Mouse (Mus musculus): Measurements from ENCODE around the gene Inpp5k.
A peak's percentile ranks its signal among the peaks of the same experiment; 100 is the strongest.

Gene Inpp5k

DNA sequence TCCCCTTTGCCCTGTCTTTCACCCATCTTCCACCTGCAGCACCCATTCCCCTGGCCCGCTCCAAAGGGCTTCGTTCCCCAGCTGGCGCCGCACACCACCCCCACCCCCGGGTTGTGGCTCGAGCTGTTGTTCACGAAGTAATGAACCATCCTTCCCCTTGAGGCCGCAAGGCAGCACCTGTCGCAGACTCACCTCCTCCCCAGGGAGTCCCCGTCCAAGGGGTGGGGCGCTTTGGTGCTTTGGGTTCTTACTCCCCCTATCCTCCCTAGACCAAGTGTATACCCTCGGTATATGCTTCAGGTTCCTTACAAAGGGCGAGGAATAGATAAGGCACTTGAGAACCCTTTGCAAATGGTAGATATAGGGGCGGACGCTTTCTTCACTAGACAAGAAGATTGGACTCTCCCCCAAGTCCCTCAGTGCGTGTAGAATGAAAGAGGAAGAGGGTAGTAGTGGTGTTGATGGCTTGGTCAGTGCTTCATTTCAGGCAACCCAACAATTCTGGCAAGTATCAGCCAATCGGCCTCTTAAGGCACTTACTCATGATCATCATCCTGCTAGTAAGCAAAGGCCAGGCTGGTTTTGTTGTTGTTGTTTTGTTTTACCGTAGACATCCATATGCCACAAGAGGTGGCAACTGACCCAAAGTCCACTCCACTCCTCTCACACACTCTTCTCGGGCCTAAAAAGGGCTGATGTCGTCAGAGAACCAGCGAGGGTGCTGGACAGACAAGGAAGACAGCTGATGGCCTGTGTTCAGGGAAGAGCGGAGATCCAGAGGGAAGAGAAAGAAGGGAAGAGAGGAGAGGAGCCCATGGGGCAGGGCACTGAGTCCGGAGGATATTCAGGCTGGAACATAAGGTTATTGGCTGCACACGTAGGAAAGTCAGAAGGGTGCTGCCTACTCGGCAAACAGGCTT is 23.9 kb downstream of the Inpp5k start:
- DNase-seq (ENCODE audit: low spot score in 2 of 2): peak; percentile 64 to 81

DNA sequence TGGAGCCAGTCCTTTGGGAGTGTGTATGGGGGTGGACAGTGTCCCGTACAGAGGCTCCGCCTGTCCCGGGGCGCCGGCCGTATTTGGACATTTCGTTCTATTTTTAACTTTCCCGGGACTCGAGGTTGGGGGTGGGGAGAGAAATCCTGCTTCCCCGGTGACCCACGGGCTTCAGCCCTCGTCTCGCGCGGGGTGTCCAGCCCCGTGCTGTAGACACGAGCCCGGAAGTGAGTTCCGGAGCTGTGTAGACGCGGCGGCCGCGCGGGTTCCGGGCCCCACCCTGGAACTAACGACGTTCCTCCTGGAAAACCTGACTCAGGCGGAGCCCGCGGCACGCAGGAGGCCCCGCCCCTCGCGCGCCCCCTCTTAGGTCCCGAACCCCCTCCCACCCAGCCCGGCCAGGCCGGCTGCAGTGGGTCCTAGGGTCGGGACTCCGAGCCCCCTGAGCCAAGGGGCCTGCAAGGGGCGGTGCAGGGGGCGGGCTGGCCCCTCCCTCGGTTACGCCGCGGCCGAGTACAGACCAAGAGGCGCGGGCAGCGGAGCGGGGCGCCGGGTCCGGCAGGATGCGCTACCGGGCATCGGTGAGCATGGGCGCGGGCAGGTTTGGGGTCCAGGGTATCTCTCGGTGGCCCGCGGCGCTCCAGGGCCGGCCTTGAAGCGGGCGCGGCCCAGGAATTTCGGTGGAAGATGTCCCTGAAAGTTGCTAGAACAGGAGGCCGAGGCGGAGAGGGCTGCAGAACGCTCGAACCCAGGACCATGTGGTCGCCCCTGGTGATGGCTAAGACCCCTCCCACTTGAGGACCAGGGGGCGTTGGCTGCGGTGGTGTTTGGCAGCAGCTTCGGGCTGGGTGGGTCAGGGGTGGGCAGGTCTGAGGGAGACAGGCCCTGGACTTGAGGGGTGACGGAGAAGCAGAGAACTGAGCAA is 25.1 kb downstream of the Inpp5k start:
- peak; percentile 61 to 65 for DNase-seq (ENCODE audit: low spot score in 2 of 2)

DNA sequence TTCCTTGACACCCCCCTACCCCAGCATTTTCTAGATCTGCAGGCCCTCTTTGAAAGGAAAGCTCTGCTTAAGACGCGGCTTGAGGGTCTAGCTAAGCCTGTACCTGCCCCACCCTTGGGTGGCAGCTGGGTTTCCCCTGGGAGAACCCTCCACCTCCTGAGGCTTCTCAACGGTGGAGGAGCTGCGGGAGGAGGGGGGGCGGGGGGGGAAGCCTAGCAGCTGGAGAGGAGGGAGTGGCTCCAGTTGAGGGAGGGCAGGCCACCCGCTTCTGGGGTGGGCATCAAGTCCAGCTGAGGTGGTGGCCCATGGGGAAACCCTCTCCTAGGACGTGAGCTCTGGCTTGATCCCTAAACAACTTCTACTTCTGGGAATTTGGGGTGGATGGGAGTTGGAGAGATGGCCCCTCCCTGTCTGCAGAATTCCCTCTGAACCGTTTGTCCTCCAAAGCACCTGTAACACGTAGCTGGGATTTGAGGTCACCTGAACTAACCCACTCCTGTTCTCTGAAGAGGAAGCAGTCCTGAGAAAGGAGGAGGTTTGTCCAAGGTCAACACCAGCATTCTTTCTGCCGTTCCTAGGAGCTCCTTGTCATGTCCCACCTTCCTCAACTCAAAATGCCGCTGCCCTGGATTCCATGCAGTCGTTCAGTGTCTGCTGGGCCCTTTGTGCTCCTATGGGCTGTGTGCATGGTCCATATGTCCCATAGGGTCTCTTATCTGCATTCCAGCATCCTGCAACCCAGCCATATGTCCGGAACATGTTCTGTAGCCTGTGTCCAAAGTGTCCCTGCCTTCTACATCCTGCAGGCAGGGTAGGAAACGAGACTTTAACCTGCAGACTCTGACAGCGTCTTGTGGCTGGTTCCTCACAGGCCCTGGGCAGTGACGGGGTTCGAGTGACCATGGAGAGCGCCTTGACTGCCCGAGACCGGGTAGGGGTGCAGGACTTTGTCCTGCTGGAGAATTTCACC is 26.1 kb downstream of the Inpp5k start:
- DNase-seq (ENCODE audit: low spot score in 2 of 2): no peak

DNA sequence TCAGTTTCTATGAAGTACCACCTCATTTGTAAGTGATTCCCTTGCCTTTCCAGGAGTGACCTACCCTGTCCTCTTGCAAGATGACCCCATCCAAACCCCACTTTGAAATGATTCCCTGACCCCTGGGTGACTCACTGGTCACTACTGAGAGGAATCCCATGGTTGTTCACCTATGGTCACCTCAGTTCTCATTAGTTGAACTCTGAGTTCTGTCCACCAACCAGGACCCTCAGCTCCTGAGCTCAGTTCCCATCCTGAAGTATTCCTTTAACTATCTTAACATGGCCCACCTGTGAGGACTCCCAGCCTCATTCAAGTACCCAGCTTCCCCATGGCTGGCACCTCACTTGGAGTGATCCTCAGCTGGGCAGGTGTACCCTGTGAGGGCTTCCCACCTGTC is 27.1 kb downstream of the Inpp5k start:
- no peak for DNase-seq (ENCODE audit: low spot score in 2 of 2)

DNA sequence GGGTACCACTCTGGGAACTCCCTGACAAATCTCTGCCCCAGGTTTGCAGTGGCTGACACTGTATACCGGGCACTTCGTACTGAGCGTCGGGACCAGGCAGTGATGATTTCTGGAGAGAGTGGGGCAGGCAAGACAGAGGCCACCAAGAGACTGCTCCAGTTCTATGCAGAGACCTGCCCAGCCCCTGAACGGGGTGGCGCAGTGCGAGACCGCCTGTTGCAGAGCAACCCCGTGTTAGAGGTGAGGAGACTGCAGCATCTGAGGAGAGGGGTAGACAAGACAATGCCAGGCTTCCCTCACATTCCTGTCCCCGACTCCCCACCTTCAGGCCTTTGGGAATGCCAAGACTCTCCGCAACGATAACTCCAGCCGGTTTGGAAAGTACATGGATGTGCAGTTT is 27.5 kb downstream of the Inpp5k start:
- DNase-seq (ENCODE audit: low spot score in 2 of 2): no peak

DNA sequence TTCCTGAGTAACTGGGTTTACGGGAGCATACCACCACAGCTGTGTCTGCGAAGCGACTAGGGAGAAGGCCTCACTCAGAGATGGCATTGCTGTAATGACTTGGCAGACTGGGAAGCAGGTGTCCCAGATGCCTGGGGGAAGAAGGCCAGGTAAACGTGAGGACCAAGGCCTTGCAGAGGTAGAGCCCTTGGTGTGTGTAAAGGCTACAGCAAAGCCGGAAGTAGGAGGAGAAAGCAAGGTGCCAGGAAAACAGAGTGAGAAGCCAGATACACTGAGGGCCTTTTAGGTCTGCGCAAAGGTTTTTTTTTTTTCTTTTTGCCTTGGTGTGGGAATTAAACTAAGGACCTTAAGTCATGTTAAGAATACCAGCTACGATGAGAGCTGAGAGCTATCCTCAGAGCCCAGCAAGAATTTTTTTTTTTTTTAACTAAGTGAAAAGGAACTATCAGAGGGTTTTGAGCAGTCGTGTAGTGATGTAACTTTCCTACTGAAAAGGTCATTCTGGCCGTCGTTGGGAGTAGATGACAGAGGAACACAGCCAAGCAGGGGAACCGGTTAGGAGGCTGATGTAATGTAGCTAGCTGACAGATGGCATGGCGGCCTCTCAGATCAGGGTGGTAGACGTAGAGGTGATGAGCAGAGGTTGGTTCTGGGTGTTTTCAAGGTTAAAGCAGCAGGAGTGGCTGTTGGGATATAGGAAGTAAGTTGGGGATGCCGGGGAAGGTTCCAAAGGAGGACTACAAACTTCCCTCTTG is 28.4 kb downstream of the Inpp5k start:
- no peak for DNase-seq (ENCODE audit: low spot score in 2 of 2)

DNA sequence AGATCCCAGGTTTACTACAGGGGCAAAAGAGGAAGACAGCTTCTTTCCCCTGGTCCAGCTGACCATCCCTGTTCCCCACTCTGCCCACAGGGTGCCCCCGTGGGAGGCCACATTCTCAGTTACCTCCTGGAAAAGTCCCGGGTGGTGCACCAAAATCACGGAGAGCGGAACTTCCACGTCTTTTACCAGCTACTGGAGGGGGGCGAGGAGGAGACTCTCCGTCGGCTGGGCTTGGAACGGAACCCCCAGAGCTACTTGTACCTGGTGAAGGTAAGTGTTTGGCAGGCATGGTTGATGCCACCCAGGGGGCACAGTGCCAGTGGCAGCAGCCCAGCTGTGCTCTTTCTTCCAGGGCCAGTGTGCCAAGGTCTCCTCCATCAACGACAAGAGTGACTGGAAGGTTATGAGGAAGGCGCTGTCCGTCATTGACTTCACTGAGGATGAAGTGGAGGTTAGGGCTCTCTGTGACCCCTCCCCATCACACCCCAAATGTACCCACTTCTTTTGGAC is 29.3 kb downstream of the Inpp5k start:
- no peak for DNase-seq (ENCODE audit: low spot score in 2 of 2)

DNA sequence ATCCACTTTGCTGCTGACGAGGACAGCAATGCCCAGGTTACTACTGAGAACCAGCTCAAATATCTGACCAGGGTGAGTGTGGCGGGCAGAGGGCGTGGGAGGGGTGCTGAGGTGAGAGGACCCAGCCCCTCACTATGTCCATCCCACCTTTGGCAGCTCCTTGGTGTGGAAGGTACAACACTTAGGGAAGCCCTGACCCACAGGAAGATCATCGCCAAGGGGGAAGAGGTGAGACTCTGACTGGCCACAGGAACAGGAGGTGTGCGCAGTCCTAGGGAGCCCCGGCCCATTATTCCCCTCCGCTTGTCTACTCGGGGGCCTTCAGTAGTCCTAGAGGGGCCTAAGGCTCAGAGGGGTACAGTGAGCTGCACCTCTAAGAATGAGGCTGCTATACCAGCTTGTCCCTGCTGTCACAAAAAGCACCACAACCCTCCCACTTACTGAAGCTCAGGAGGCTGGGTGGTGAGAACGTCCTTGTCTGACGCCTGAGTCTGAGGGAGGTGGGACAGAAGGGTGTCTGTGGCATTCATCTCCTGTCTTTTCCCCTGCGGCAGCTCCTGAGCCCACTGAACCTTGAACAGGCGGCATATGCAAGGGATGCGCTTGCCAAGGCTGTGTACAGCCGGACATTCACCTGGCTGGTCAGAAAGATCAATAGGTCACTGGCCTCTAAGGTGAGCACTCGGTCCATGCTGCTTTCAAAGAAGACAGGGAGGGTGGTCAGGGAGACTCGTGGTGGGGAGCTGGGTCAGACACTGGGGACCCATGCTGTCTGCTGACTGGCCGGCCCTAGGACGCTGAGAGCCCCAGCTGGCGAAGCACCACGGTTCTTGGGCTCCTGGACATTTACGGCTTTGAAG is 30.4 kb downstream of the Inpp5k start:
- DNase-seq (ENCODE audit: low spot score in 2 of 2): no peak

DNA sequence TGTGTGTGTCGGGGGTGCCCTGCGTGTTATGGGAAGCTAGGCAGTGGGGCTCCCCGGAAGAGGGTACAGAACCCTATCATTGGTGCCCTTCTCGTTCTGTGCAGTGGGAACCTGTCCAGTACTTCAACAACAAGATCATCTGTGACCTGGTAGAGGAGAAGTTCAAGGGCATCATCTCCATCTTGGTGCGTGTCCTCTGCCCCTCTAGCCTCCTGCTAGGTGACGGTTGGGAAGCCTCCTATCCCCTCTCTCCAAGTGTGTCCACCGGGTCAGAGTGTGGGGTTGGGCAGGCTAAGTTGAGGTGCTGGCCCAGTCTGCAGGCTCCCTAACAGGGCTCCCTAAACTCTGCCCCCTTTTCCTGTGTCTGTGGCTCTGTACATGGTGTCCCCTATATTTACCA is 31.3 kb downstream of the Inpp5k start:
- DNase-seq (ENCODE audit: low spot score in 2 of 2): no peak

DNA sequence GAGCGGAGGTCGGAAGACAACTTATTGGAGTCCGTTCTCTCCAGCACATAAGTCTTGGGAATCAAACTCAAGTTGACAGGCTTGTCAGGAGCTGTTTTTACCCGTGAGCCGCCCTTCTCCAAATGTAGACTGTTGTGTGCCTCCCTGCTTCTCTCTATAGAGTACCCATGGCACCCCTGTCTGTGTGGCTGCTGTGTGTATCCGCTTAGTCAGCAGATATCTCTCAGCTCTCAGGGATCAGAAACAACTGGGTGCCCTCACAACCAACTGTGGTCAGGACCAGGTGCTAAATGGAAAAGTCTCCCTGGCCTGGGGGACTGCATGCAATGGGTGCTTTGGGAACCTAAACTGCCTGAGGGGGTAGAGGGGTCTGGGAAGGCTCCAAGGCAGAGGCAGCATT is 35.5 kb downstream of the Inpp5k start:
- no peak for DNase-seq (ENCODE audit: low spot score in 2 of 2)

DNA sequence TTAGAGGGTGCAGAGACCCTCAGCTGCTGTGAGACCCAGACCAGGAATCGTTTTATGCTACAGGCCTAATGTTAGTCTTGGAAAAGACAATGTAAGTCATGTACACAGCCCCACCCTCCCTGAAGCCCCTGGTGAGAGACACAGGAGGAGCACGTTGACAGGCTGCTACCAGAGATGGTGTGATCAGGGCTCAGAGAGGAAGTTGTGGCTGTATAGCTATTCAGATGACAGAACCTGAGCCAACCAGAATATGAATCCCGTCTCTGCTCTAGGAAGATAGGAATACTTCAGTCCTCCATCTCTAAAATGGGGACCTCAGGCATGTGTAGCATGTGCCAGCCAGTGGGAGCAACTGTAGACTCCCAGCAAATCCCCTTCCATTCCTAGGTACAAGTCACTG is 37.8 kb downstream of the Inpp5k start:
- no peak for DNase-seq (ENCODE audit: low spot score in 2 of 2)

DNA sequence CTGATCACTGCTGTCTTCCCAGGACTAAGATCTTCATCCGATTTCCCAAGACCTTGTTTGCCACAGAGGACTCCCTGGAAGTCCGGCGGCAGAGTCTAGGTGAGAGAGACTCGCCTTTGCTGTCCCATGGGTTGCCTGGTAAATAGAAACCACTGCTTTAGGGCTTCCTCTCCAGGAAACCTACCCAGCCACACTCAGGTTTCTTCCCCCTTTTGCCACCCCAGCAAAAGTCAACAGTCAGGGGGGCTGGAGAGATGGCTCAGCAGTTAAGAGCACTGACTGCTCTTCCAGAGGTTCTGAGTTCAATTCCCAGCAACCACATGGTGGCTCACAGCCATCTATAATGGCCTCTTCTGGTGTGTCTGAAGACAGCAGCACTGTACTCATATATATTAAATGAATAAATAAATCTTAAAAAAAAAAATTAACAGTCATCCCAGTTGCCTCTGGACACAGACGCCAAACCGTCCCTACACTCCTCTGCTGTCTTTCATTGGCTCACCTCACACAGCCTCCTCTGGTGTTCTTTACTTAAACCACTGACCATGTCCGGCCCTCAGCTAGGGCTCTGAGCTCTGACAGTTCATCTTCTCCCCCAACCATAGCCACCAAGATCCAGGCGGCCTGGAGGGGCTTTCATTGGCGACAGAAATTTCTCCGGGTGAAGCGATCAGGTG is 38.5 kb downstream of the Inpp5k start:
- DNase-seq (ENCODE audit: low spot score in 2 of 2): no peak

DNA sequence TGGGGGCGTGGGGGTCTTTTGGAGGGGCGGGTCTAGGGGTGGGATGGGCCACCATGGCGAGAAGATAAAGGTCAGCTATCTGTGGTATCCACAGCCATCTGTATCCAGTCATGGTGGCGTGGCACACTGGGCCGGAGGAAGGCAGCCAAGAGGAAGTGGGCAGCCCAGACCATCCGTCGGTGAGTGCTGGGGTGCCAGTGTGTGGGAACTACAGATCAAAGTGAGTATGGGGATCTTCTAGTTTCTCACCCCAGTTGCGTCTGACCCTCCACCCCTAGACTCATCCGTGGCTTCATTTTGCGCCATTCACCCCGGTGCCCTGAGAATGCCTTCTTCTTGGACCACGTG is 39.0 kb downstream of the Inpp5k start:
- DNase-seq (ENCODE audit: low spot score in 2 of 2): no peak

DNA sequence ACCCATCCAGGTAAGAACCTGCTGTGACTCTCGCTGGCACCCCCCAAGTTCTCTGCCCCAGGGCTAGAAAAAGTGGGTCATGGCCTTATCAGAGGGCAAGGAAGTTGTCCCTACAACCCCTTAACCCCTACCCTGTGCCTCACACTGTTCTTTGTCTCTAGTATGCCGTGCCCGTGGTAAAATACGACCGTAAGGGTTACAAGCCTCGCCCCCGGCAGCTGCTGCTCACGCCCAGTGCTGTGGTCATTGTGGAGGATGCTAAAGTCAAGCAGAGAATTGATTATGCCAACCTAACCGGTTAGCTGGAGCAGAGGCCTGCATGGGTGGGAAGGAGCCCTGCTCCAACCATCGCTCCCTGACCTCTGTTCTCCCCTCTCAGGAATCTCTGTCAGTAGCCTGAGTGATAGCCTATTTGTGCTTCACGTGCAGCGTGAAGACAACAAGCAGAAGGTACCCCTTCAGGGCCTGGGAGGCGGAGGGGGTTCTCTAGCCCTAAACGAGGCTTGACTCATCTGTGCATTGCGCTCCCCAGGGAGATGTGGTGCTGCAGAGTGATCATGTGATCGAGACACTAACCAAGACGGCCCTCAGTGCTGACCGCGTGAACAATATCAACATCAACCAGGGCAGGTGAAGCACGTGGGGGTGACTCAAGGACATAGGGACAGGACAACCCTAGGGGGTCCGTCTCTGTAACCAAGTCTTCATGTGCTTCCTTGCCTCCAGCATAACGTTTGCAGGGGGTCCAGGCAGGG is 40.8 kb downstream of the Inpp5k start:
- DNase-seq (ENCODE audit: low spot score in 2 of 2): no peak

DNA sequence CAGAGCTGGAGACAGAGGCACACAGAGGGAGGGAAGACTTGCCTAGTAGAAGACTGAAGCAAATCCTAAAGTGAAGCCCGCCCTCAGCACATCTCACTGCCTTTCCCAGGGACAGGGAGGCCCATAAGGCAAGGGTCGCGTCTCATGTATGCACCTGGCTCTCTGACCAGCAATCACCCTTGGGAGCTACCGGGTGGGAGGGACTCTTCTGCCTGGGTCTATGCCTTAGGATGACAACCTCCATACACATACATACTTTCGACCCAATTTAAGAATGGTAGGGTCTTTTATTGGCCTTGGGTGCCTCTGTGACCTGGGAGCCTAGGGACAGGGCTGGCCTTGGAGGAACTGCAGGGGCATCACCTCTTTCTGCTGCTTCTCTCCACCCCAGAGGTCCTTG is 42.6 kb downstream of the Inpp5k start:
- DNase-seq (ENCODE audit: low spot score in 2 of 2): no peak

DNA sequence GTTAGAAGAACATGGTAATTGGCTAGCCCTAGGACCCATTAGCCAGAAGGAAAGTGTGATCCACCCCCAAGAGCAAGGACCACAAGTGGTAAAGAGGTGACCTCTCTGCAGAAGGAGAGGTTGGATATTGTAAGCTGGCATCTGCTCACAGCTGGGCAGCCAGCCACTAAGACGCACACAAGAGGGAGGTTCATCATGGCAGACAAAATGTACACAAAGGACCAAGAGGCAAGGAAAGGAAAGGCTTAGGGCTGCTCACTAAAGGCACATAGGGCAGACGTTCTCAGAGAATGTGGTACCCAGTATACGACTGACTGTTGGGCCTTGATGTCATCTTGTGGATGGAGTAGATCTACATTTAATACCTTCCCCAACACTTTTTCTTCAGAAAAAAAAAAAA is 44.1 kb downstream of the Inpp5k start:
- DNase-seq (ENCODE audit: low spot score in 2 of 2): no peak

DNA sequence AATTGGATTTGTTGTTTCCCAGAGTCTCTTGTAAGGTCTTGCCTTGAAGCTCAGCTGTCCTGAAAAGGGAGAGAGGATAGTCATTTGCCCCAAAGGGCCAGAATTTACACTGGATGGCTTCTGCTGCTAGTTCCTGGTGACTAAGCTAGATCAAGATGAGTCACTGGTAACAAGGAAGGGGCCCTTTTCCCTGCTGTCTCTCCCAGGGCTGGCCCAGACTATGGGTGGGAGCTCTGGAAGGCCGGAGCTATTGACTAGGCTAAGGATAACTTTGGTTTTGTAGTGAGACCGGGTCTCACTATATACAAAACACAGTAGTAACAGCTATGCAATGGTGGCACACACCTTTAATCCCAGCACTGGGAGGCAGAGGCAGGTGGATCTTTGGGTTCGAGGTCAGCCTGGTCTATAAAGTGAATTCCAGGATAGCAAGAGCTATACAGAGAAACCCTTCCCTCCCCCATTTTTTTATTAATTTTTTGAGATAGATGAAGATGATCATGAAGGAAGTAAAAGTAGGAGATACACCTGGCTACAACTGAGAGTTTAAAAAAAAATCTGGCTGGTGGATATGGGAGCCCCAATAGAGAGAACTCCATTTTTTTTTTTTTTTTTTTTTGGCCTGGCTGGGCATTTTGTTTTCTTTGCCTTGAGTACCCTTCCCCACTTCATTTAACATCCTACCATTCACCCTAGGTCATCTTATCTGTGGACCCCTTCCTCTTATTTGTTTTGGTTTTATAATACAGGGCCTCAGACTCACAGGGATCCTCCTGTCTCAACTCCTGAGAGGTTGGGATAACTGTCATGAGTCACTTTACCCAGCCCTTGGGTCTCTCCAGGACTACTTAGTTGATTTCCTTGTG is 47.3 kb downstream of the Inpp5k start:
- no peak for DNase-seq (ENCODE audit: low spot score in 2 of 2)
